Mouse (Mus musculus) thymus, adult 18-20 months (tissue): Measurements from ENCODE around the gene Alg5.

Source experiments
- DNase-seq, 2 experiments: peaks; one replicate each; pipeline ENCODE4 v3.0.0; 2022; ENCODE audit warnings: mixed read lengths in 2 of 2

The Alg5 gene

DNA sequence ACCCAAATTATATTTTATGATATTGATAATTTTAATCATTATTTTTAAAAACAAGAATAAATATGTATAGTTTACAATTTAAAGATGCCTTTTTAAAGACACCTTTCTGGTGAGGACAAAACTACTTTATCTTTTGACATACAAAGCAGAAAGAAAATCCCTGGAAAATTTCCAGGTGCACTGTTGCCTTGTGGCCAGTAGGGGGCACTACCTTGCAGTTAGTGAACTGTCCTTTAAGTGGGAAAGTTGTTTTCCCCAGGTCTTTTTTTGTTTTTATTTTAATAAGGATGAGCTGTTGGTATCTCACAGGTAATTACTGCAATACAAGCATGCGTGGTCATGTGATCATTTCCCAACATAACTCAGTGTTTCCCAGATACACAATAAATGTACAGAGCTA, 60.5 kb downstream of the Alg5 start:
- no peak for DNase-seq

DNA sequence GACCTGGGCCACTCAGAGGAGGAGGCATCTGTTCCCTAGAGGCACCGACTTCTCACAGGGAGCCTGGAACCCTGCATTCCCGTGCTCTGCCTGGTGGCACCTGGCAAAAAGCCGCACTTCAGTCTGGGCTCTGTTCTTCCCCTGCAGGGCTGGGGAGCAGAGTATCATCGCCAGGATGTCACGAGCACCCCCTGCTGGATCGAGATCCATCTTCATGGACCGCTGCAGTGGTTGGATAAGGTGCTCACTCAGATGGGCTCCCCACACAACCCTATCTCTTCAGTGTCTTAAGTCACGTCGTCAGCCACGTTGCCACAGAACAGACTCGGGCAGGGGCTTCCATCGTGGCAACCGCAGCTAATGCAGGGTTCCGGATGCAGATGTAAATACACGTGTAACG, 61.9 kb downstream of the Alg5 start:
- no peak for DNase-seq
